Mouse (Mus musculus) heart, embryonic 16.5 days (tissue): ENCODE measurements around the gene Oaz2. TPM values are rescaled to one million over a fixed set of nuclear protein-coding genes. Genes with fewer than 3 reads are reported as not detected.
"Not testable (repeated sequence)": the region's sequence is repeated elsewhere in the genome, so short reads cannot be mapped to it uniquely, and the experiment has no call there.

Experiments used
- ATAC-seq: fragments of 200-750 bp; cut with Nextera tagmentation; replicated peaks from 2 replicates; pipeline ENCODE4 v1.8.0; 2017; ENCODE audit warnings: moderate number of reproducible peaks; ENCODE audit not compliant: insufficient read depth, low FRiP score; ENCODE audit errors: extremely low read depth
- H3K27ac ChIP-seq: fragments of 300-500 bp; sonication (generic); 2 replicates; pipeline ENCODE4 v1.5.1; 2014; ENCODE audit warnings: mild to moderate bottlenecking, low read length, control low read depth, moderate library complexity
- H3K27me3 ChIP-seq: fragments of 300-500 bp; sonication (generic); 2 replicates; pipeline ENCODE4 v1.6.1; 2014; ENCODE audit warnings: low read length, mixed read lengths; ENCODE audit not compliant: control insufficient read depth, insufficient read depth
- H3K36me3 ChIP-seq: fragments of 300-500 bp; sonication (generic); 2 replicates; pipeline ENCODE4 v1.6.1; 2014; ENCODE audit not compliant: control insufficient read depth, insufficient read depth
- H3K4me1 ChIP-seq: fragments of 300-500 bp; sonication (generic); 2 replicates; pipeline ENCODE4 v1.6.1; 2014; ENCODE audit warnings: low read length, mixed read lengths; ENCODE audit not compliant: control insufficient read depth, insufficient read depth
- H3K4me2 ChIP-seq: fragments of 300-500 bp; sonication (generic); 2 replicates; pipeline ENCODE4 v1.6.1; 2014; ENCODE audit warnings: low read depth, mild to moderate bottlenecking, control low read depth, low read length
- H3K4me3 ChIP-seq: fragments of 300-500 bp; sonication (generic); 2 replicates; pipeline ENCODE4 v1.5.1; 2014; ENCODE audit warnings: mild to moderate bottlenecking, control low read depth, low read length
- H3K9ac ChIP-seq: fragments of 300-500 bp; sonication (generic); 2 replicates; pipeline ENCODE4 v1.6.1; 2014; ENCODE audit warnings: low read length, control low read depth
- H3K9me3 ChIP-seq: fragments of 300-500 bp; sonication (generic); replicated peaks from 2 replicates; pipeline ENCODE4 v1.6.1; 2016; ENCODE audit warnings: low read length; ENCODE audit not compliant: control insufficient read depth
- WGBS: fragments of 180-500 bp; shearing (Covaris S2); extraction: QIAGEN DNeasy Blood & Tissue Kit; methylation state at CpG from one replicate; pipeline ENCODE4 v1.1.7; 2014; 5-methylcytosine and 5-hydroxymethylcytosine counted together
- polyA plus RNA-seq: library from polyadenylated mRNA; unstranded; fragments of >200 nt; fragmentation: Nextera tagmentation; extraction: Ambion mirVana; gene quantifications from 2 replicates; pipeline ENCODE4 v1.2.1, GENCODE M21; 2015

Oaz2 gene
- polyA plus RNA-seq, 1 experiment from 2014 or later: 299 TPM

GRCm38 (mm10) chr9:65645984-65646383, 21.8 kb upstream of the Oaz2 start:
- Histone ChIP-seq H3K4me1 (peaks cover 63% of the 10 kb centered on the region), H3K9ac (peak overlapping the region; percentile 54), H3K9me3 (no peaks in the 10 kb centered on the region), H3K27ac (peak overlapping the region; percentile 94), H3K4me2 (peak overlapping the region; percentile 49), H3K36me3 (no peaks in the 10 kb centered on the region), H3K4me3 (no peak overlapping the region), H3K27me3 (no peaks in the 10 kb centered on the region)
- 6% methylated on average over 3 of the region's 3 CpGs for WGBS
- peak; percentile 72 for ATAC-seq

GRCm38 (mm10) chr9:65646782-65647181, 21.0 kb upstream of the Oaz2 start:
- Histone ChIP-seq H3K4me2 (no peak overlapping the region), H3K4me3 (no peak overlapping the region), H3K9ac (no peak overlapping the region)

GRCm38 (mm10) chr9:65648730-65649129, 19.1 kb upstream of the Oaz2 start:
- H3K27ac ChIP-seq: no peak overlapping the region
- H3K4me3 ChIP-seq: no peak overlapping the region
- peaks cover 53% of the 10 kb centered on the region for H3K4me1 ChIP-seq
- no peaks in the 10 kb centered on the region for H3K36me3 ChIP-seq
- WGBS: 74% methylated on average over 13 of the region's 13 CpGs
- no peak for ATAC-seq
- H3K9me3 ChIP-seq: no peaks in the 10 kb centered on the region
- no peak overlapping the region for H3K4me2 ChIP-seq
- no peak overlapping the region for H3K9ac ChIP-seq
- no peaks in the 10 kb centered on the region for H3K27me3 ChIP-seq

More at GRCm38 (mm10) chr9:65646782-65647181, 21.0 kb upstream of the Oaz2 start:
- 80% methylated on average over 2 of the region's 2 CpGs for WGBS
- no peaks in the 10 kb centered on the region for H3K27me3 ChIP-seq
- H3K4me1 ChIP-seq: peaks cover 58% of the 10 kb centered on the region
- no peaks in the 10 kb centered on the region for H3K9me3 ChIP-seq
- peak overlapping the region; percentile 94 for H3K27ac ChIP-seq
- H3K36me3 ChIP-seq: no peaks in the 10 kb centered on the region
- no peak for ATAC-seq

- Histone ChIP-seq H3K4me3 (no peak overlapping the region), H3K4me1 (peaks cover 45% of the 10 kb centered on the region), H3K9me3 (no peaks in the 10 kb centered on the region), H3K27me3 (no peaks in the 10 kb centered on the region), H3K27ac (peak overlapping the region; percentile 65), H3K9ac (peak overlapping the region; percentile 39; the same call in 1 of the 2 replicates), H3K4me2 (no peak overlapping the region), H3K36me3 (no peaks in the 10 kb centered on the region)
- 11% methylated on average over 1 of the region's 1 CpGs for WGBS
- ATAC-seq: no peak
Observed at GRCm38 (mm10) chr9:65649997-65650396, 17.8 kb upstream of the Oaz2 start.

GRCm38 (mm10) chr9:65651957-65652356, 15.8 kb upstream of the Oaz2 start:
- H3K27me3 ChIP-seq, H3K36me3 ChIP-seq, H3K27ac ChIP-seq, ATAC-seq, H3K9me3 ChIP-seq, H3K4me3 ChIP-seq, H3K4me2 ChIP-seq, H3K9ac ChIP-seq: not testable (repeated sequence)
- 84% methylated on average over 1 of the region's 1 CpGs for WGBS
- H3K4me1 ChIP-seq: peaks cover 31% of the 10 kb centered on the region

GRCm38 (mm10) chr9:65653741-65654140, 14.1 kb upstream of the Oaz2 start:
- Histone ChIP-seq H3K9ac (no peak overlapping the region), H3K27ac (no peak overlapping the region), H3K36me3 (no peaks in the 10 kb centered on the region), H3K9me3 (no peaks in the 10 kb centered on the region), H3K4me1 (peaks cover 20% of the 10 kb centered on the region), H3K27me3 (no peaks in the 10 kb centered on the region), H3K4me3 (no peak overlapping the region), H3K4me2 (no peak overlapping the region)
- 88% methylated on average over 4 of the region's 4 CpGs for WGBS
- no peak for ATAC-seq

- H3K9me3 ChIP-seq: no peaks in the 10 kb centered on the region
- no peak for ATAC-seq
- H3K4me1 ChIP-seq: peaks cover 11% of the 10 kb centered on the region
- no peaks in the 10 kb centered on the region for H3K27me3 ChIP-seq
- WGBS: 61% methylated on average over 3 of the region's 3 CpGs
- no peak overlapping the region; the same call in 1 of the 2 replicates for H3K27ac ChIP-seq
- H3K4me3 ChIP-seq: no peak overlapping the region
- H3K4me2 ChIP-seq: no peak overlapping the region
- no peak overlapping the region for H3K9ac ChIP-seq
- H3K36me3 ChIP-seq: no peaks in the 10 kb centered on the region
Observed at GRCm38 (mm10) chr9:65654700-65655237, 13.0 kb upstream of the Oaz2 start.

- no peak overlapping the region for H3K4me2 ChIP-seq
- H3K9ac ChIP-seq: no peak overlapping the region
- no peaks in the 10 kb centered on the region for H3K9me3 ChIP-seq
- H3K27ac ChIP-seq: no peak overlapping the region
- ATAC-seq: no peak
- H3K4me1 ChIP-seq: peaks cover 4% of the 10 kb centered on the region
- H3K4me3 ChIP-seq: no peak overlapping the region
- no peaks in the 10 kb centered on the region for H3K27me3 ChIP-seq
- H3K36me3 ChIP-seq: no peaks in the 10 kb centered on the region
- 74% methylated on average over 8 of the region's 8 CpGs for WGBS
Observed at GRCm38 (mm10) chr9:65655540-65655939, 12.3 kb upstream of the Oaz2 start.

GRCm38 (mm10) chr9:65657218-65657617, 10.6 kb upstream of the Oaz2 start:
- no peaks in the 10 kb centered on the region for H3K36me3 ChIP-seq
- ATAC-seq: no peak
- no peak overlapping the region for H3K4me2 ChIP-seq
- H3K27me3 ChIP-seq: no peaks in the 10 kb centered on the region
- H3K4me3 ChIP-seq: no peak overlapping the region
- H3K9me3 ChIP-seq: no peaks in the 10 kb centered on the region
- no peak overlapping the region for H3K9ac ChIP-seq
- WGBS: 76% methylated on average over 3 of the region's 3 CpGs
- H3K4me1 ChIP-seq: no peaks in the 10 kb centered on the region; the same call in 1 of the 2 replicates
- H3K27ac ChIP-seq: no peak overlapping the region
